Mouse (Mus musculus) kidney, adult 2 months (tissue): ENCODE measurements around the gene Gadl1. TPM values are rescaled to one million over a fixed set of nuclear protein-coding genes. Genes with fewer than 3 reads are reported as not detected.
A peak's percentile ranks its signal among the peaks of the same experiment; 100 is the strongest.

ENCODE experiments used
- DNase-seq: peaks from one replicate; pipeline ENCODE4 v3.0.0; 2021
- H3K27ac ChIP-seq: fragments of 200-500 bp; 2 replicates; pipeline ENCODE4 v1.5.1; 2012; ENCODE audit warnings: low read depth, low read length, control low read depth, inconsistent platforms; ENCODE audit not compliant: insufficient read depth
- H3K27me3 ChIP-seq: fragments of 200-500 bp; replicated peaks from 2 replicates; pipeline ENCODE4 v1.6.1; 2012; ENCODE audit warnings: mild to moderate bottlenecking, moderate library complexity, low read length, inconsistent platforms; ENCODE audit not compliant: control insufficient read depth, insufficient read depth
- H3K36me3 ChIP-seq: fragments of 200-500 bp; 2 replicates; pipeline ENCODE4 v1.6.1; 2012; ENCODE audit warnings: mild to moderate bottlenecking, moderate library complexity, low read length, inconsistent platforms; ENCODE audit not compliant: control insufficient read depth, insufficient read depth
- H3K4me1 ChIP-seq: fragments of 200-500 bp; 2 replicates; pipeline ENCODE4 v1.6.1; 2011; ENCODE audit warnings: low read length; ENCODE audit not compliant: control insufficient read depth, insufficient read depth
- H3K4me3 ChIP-seq: fragments of 200-500 bp; 2 replicates; pipeline ENCODE4 v1.5.1; 2011; ENCODE audit warnings: mild to moderate bottlenecking, low read depth, low read length, control low read depth; ENCODE audit not compliant: insufficient read depth
- CTCF ChIP-seq: fragments of 200-500 bp; conservative IDR thresholded peaks from 2 replicates; pipeline ENCODE4 v1.5.1; 2011; ENCODE audit warnings: low read depth, mild to moderate bottlenecking, control low read depth, low read length, moderate library complexity, mixed read lengths; ENCODE audit not compliant: insufficient read depth, insufficient read length
- POLR2A ChIP-seq: fragments of 200-500 bp; IDR thresholded peaks from one replicate; pipeline ENCODE4 v1.6.1; 2011; ENCODE audit warnings: low read depth, low read length, control low read depth
- WGBS: fragments of 180-500 bp; shearing (Covaris S2); methylation state at CpG from one replicate; pipeline ENCODE4 v1.1.7; 2018; 5-methylcytosine and 5-hydroxymethylcytosine counted together
- polyA plus RNA-seq: library from polyadenylated mRNA; depleted of rRNA; stranded (reverse); fragments of >200 nt; gene quantifications from 2 replicates; pipeline ENCODE4 v1.2.3, GENCODE M21; 2012

Gadl1 gene
- polyA plus RNA-seq, 1 experiment, result not detected

GRCm38 (mm10) chr9:116098724-116099595 lies 189.7 kb downstream of the Gadl1 start:
- WGBS, result 60% methylated on average over 16 of the region's 16 CpGs
- no peaks in the 10 kb centered on the region; the same call in 1 of the 2 replicates for H3K36me3 ChIP-seq
- H3K27ac ChIP-seq, result no peak overlapping the region

DNA sequence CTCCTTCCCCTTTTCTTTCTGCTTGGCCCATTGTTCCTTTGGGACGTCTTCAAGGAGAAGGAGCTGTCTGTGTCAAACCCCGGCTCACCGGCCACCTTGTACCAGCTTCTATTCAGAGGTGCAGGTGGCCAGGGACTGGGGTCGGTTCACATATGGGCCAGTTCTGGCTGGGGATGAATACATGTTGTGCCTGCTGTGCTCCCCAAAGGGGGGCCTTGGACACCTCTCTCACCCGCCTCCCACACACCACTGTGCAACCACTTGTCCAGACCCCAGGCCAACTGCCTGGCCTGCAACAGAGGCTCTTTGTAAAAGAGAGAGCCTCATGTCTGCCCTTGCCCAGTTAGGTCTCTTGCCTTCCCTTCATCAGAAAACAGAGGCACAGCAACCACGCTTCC lies 190.3 kb downstream of the Gadl1 start:
- no peak for DNase-seq
- Histone ChIP-seq H3K36me3 (no peaks in the 10 kb centered on the region; the same call in 1 of the 2 replicates), H3K27me3 (no peaks in the 10 kb centered on the region), H3K27ac (no peak overlapping the region), H3K4me1 (peaks cover 21% of the 10 kb centered on the region), H3K4me3 (no peak overlapping the region)
- TF ChIP-seq CTCF (no peak), POLR2A (no peak)
- WGBS, result 81% methylated on average over 6 of the region's 6 CpGs

More at GRCm38 (mm10) chr9:116098724-116099595, 189.7 kb downstream of the Gadl1 start:
- peak; percentile 60 for DNase-seq
- Histone ChIP-seq H3K27me3 (no peaks in the 10 kb centered on the region), H3K4me1 (peaks cover 21% of the 10 kb centered on the region), H3K4me3 (no peak overlapping the region)
- TF ChIP-seq CTCF, result no peak
- TF ChIP-seq POLR2A, result no peak

- H3K36me3 ChIP-seq, result no peaks in the 10 kb centered on the region; the same call in 1 of the 2 replicates
- 70% methylated on average over 9 of the region's 9 CpGs for WGBS
- no peak overlapping the region for H3K27ac ChIP-seq
- peaks cover 21% of the 10 kb centered on the region for H3K4me1 ChIP-seq
- TF ChIP-seq POLR2A (no peak), CTCF (no peak)
- H3K4me3 ChIP-seq, result no peak overlapping the region
- H3K27me3 ChIP-seq, result no peaks in the 10 kb centered on the region
- DNase-seq, result peak; percentile 37
Observed at GRCm38 (mm10) chr9:116100015-116100414, 190.8 kb downstream of the Gadl1 start.

GRCm38 (mm10) chr9:116101842-116102241 lies 192.6 kb downstream of the Gadl1 start:
- no peak overlapping the region for H3K27ac ChIP-seq
- TF ChIP-seq CTCF (no peak), POLR2A (no peak)
- H3K4me1 ChIP-seq, result peaks cover 17% of the 10 kb centered on the region
- H3K4me3 ChIP-seq, result no peak overlapping the region
- H3K36me3 ChIP-seq, result no peaks in the 10 kb centered on the region; the same call in 1 of the 2 replicates
- WGBS, result 64% methylated on average over 11 of the region's 11 CpGs
- H3K27me3 ChIP-seq, result no peaks in the 10 kb centered on the region
- DNase-seq, result peak; percentile 54

DNA sequence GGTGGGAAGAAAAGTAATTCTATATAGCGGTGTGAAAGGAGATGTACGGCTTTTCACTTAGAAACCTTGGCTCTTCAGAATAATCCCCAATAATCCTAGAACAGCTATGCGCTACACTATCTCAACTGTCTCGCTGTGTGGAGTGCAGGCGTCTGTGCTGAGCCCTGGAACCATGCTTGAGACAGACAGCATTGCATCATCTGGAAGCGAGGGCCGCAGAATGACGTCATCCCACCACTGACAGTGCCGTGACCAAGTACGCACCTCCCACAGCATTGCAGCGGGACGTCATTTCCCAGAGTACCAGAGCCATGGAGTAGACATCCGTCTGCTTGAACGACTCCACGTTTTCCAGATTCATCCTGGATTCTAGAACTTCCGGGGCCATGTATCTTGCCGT lies 195.5 kb downstream of the Gadl1 start:
- H3K27me3 ChIP-seq, result no peaks in the 10 kb centered on the region
- H3K36me3 ChIP-seq, result peaks cover 4% of the 10 kb centered on the region; the same call in 1 of the 2 replicates
- no peak overlapping the region for H3K4me3 ChIP-seq
- DNase-seq, result no peak
- TF ChIP-seq CTCF (no peak), POLR2A (no peak)
- 90% methylated on average over 17 of the region's 17 CpGs for WGBS
- H3K4me1 ChIP-seq, result 0 out of 2 replicates have a peak, but pooled peaks cover 4% of the 10 kb centered on the region
- no peak overlapping the region for H3K27ac ChIP-seq

- Histone ChIP-seq H3K36me3 (peaks cover 4% of the 10 kb centered on the region; the same call in 1 of the 2 replicates), H3K27me3 (no peaks in the 10 kb centered on the region), H3K4me1 (no peaks in the 10 kb centered on the region; the same call in 1 of the 2 replicates), H3K27ac (no peak overlapping the region), H3K4me3 (no peak overlapping the region)
- peak; percentile 13 for DNase-seq
- TF ChIP-seq CTCF (no peak), POLR2A (no peak)
- 75% methylated on average over 2 of the region's 2 CpGs for WGBS
Observed at GRCm38 (mm10) chr9:116108729-116109128, 199.5 kb downstream of the Gadl1 start.

DNA sequence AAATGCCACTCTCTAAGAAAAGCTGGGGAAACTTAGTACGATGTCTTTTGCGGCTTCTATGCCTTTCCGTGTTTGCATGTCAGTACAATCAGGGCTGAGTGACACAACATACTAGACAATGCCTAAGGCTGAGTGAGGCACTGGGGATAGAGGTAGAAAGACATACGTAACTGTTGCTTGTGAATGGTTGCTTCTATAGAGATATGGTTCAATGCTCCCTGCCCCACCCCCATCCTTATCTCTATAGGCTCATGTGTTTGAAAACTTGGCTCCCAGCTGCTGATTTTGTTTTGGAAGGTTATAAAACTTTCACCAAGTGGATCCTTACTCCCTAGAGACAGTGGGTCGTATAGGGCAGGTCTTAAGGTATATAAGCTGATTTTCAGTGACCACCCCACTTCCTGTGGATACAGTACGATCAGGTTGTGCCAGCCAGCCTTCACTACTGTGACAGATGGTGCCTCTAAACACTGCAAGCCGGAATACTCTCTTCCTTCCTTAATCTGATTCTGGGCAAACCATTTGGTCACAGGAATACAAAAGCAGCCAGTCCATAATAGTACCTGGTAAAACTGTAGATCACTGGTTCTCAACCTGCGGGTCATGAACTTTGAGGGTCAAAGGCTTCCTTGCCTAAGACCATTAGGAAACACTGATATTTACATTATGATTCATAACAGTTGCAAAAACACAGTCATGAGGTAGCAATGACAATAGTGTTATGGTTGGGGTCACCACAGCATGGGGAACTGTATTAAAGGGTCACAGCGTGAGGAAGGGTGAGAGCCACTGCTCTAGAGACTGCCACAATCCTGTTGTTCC lies 202.1 kb downstream of the Gadl1 start:
- Histone ChIP-seq H3K27ac (no peak overlapping the region), H3K27me3 (no peaks in the 10 kb centered on the region), H3K36me3 (peaks cover 4% of the 10 kb centered on the region; the same call in 1 of the 2 replicates), H3K4me3 (no peak overlapping the region), H3K4me1 (no peaks in the 10 kb centered on the region; the same call in 1 of the 2 replicates)
- no peak for DNase-seq
- WGBS, result 83% methylated on average over 9 of the region's 9 CpGs
- TF ChIP-seq CTCF, result no peak
- no peak for TF ChIP-seq POLR2A
